Mouse (Mus musculus): ENCODE results near the gene Lrrc61. TPM values are rescaled to one million over a fixed set of nuclear protein-coding genes. Genes with fewer than 3 reads are reported as not detected.

Lrrc61 gene
- polyA plus RNA-seq, 1 experiment from 2014 or later, result 20.8 TPM

Other genes starting within 250 kb of the Lrrc61 start
- gene Krba1, start 159.2 kb upstream of the Lrrc61 start, polyA plus RNA-seq (2015; fragmentation: Nextera tagmentation; extraction: Ambion mirVana), result 25.4 and 28.3 TPM in 2 replicates
- 22.0 and 22.5 TPM in 2 replicates for gene Zfp467, start 109.0 kb upstream of the Lrrc61 start, polyA plus RNA-seq (2015; fragmentation: Nextera tagmentation; extraction: Ambion mirVana)
- 0.14 and 0.25 TPM in 2 replicates for gene Sspo, start 106.6 kb upstream of the Lrrc61 start, polyA plus RNA-seq (2015; fragmentation: Nextera tagmentation; extraction: Ambion mirVana)
- 184 and 189 TPM in 2 replicates for gene Atp6v0e2, start 17.2 kb upstream of the Lrrc61 start, polyA plus RNA-seq (2015; fragmentation: Nextera tagmentation; extraction: Ambion mirVana)
- 5.2 and 6.0 TPM in 2 replicates for gene Rarres2, start 18.0 kb downstream of the Lrrc61 start, polyA plus RNA-seq (2015; fragmentation: Nextera tagmentation; extraction: Ambion mirVana)
- 0.56 TPM in 1 of 2 replicates, not detected in the other for gene Gm45021, start 34.8 kb downstream of the Lrrc61 start, polyA plus RNA-seq (2015; fragmentation: Nextera tagmentation; extraction: Ambion mirVana)
- gene Repin1, start 39.1 kb downstream of the Lrrc61 start, polyA plus RNA-seq (2015; fragmentation: Nextera tagmentation; extraction: Ambion mirVana), result 39.3 and 41.8 TPM in 2 replicates
- not detected in 2 replicates for gene Gm44965, start 39.1 kb downstream of the Lrrc61 start, polyA plus RNA-seq (2015; fragmentation: Nextera tagmentation; extraction: Ambion mirVana)
- 14.7 and 15.0 TPM in 2 replicates for gene Zfp775, start 47.3 kb downstream of the Lrrc61 start, polyA plus RNA-seq (2015; fragmentation: Nextera tagmentation; extraction: Ambion mirVana)
- 13.1 and 13.2 TPM in 2 replicates for gene AI854703, start 72.0 kb downstream of the Lrrc61 start, polyA plus RNA-seq (2015; fragmentation: Nextera tagmentation; extraction: Ambion mirVana)
- 0.47 and 0.85 TPM in 2 replicates for gene Gimap8, start 92.4 kb downstream of the Lrrc61 start, polyA plus RNA-seq (2015; fragmentation: Nextera tagmentation; extraction: Ambion mirVana)
- 2.9 and 3.6 TPM in 2 replicates for gene Gimap9, start 121.3 kb downstream of the Lrrc61 start, polyA plus RNA-seq (2015; fragmentation: Nextera tagmentation; extraction: Ambion mirVana)
- 1.7 and 2.2 TPM in 2 replicates for gene Gimap4, start 129.8 kb downstream of the Lrrc61 start, polyA plus RNA-seq (2015; fragmentation: Nextera tagmentation; extraction: Ambion mirVana)
- 7.8 and 8.8 TPM in 2 replicates for gene Gimap6, start 153.4 kb downstream of the Lrrc61 start, polyA plus RNA-seq (2015; fragmentation: Nextera tagmentation; extraction: Ambion mirVana)
- gene Gm28053, start 163.8 kb downstream of the Lrrc61 start, polyA plus RNA-seq (2015; fragmentation: Nextera tagmentation; extraction: Ambion mirVana), result 0.79 TPM in 1 of 2 replicates, not detected in the other
- gene Gimap7, start 163.8 kb downstream of the Lrrc61 start, polyA plus RNA-seq (2015; fragmentation: Nextera tagmentation; extraction: Ambion mirVana), result not detected in 2 replicates
- 5.9 and 7.3 TPM in 2 replicates for gene Gimap1, start 184.3 kb downstream of the Lrrc61 start, polyA plus RNA-seq (2015; fragmentation: Nextera tagmentation; extraction: Ambion mirVana)
- gene Gimap5, start 191.4 kb downstream of the Lrrc61 start, polyA plus RNA-seq (2015; fragmentation: Nextera tagmentation; extraction: Ambion mirVana), result 1.8 and 1.9 TPM in 2 replicates
- not detected in 2 replicates for gene Gimap3, start 216.1 kb downstream of the Lrrc61 start, polyA plus RNA-seq (2015; fragmentation: Nextera tagmentation; extraction: Ambion mirVana)

Data from hindbrain, embryonic 13.5 days (tissue).